Mouse (Mus musculus) G1E (cell line): ENCODE results near the gene Fastkd3.

Experiments
- CTCF ChIP-seq: IDR thresholded peaks from 2 replicates; pipeline ENCODE4 v1.5.1; 2012; ENCODE audit warnings: low read depth, low read length, inconsistent platforms, mixed read lengths
- GATA1 ChIP-seq: IDR thresholded peaks from 2 replicates; pipeline ENCODE4 v1.6.1; 2012; ENCODE audit warnings: borderline replicate concordance, low read length, inconsistent platforms, mixed read lengths
- GATA2 ChIP-seq: IDR thresholded peaks from 2 replicates; pipeline ENCODE4 v1.6.1; 2012; ENCODE audit warnings: low read depth, low read length, inconsistent platforms, borderline replicate concordance
- POLR2AphosphoS5 ChIP-seq: IDR thresholded peaks from 2 replicates; pipeline ENCODE4 v1.6.1; 2012; ENCODE audit warnings: low read depth, low read length, inconsistent platforms; ENCODE audit not compliant: insufficient replicate concordance
- TAL1 ChIP-seq: conservative IDR thresholded peaks from 2 replicates; pipeline ENCODE4 v1.6.1; 2012; ENCODE audit warnings: low read depth, low read length, inconsistent platforms, mixed read lengths

GRCm38 (mm10) chr13:68572247-68572646, 9.8 kb upstream of the Fastkd3 start:
- TF ChIP-seq CTCF = no peak
- TF ChIP-seq TAL1 = no peak
- no peak for TF ChIP-seq GATA1
- no peak for TF ChIP-seq POLR2AphosphoS5
- no peak for TF ChIP-seq GATA2
